Comparison of ENCODE assay signal across 24 mouse cellular contexts in the genomic region with DNA sequence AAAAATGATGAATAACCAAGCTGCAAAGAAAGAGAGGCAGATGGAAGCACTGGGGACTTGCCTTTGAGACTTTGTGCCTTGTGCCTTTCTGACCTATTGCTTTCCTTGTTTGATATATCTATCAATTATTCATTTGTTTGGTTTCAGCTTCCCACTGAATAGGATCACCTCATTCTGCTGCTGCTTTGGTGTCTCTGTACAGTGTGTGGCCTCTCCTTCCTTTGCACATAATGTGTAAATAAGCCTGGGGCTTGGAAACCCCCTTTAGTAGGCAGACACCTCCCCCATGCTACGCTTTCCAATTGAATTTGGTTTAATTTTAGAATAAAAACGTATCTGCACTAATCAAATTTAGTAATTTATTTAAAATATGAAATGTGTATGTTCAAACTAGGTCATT.
"Had no signal": no experiment of that assay in that cellular context is flagged by ENCODE, and none has a peak within 500 bp of the region (broad histone marks: within the 10 kb centered on the region; RNA-seq: fewer than 3 reads in every experiment).

No protein-coding gene starts in this region.

- H3K4me1 ChIP-seq: heart, embryonic 10.5 days; heart, embryonic 12.5 days; hindbrain, embryonic 13.5 days; intestine, embryonic 15.5 days had no signal

- H3K9ac ChIP-seq: heart, embryonic 12.5 days; hindbrain, embryonic 13.5 days; intestine, embryonic 15.5 days; limb, embryonic 12.5 days had no signal

- H3K4me3 ChIP-seq: gastrocnemius, adult 2 months; heart, embryonic 10.5 days; heart, embryonic 12.5 days; hindbrain, embryonic 10.5 days; hindbrain, embryonic 13.5 days; intestine, embryonic 15.5 days; layer of hippocampus, adult 2 months; left cerebral cortex, adult 2 months; limb, embryonic 10.5 days; limb, embryonic 12.5 days had no signal

- H3K27me3 ChIP-seq: heart, embryonic 12.5 days; intestine, embryonic 15.5 days; limb, embryonic 12.5 days had no signal

- H3K4me2 ChIP-seq: heart, embryonic 12.5 days; hindbrain, embryonic 13.5 days; intestine, embryonic 15.5 days; limb, embryonic 12.5 days had no signal

- DNase-seq: gastrocnemius, adult 2 months; gastrocnemius, postnatal 10 days; gastrocnemius, postnatal 25 days; heart, adult 18-20 months; heart, postnatal 10 days; heart, postnatal 4 days; kidney, adult 18-20 months; kidney, adult 8-10 months; kidney, postnatal 10 days; kidney, postnatal 25 days; kidney, postnatal 4 days; liver had no signal

- H3K27ac ChIP-seq: gastrocnemius, adult 2 months; heart, embryonic 10.5 days; hindbrain, embryonic 10.5 days; hindbrain, embryonic 13.5 days; intestine, embryonic 15.5 days; layer of hippocampus, adult 2 months; left cerebral cortex, adult 2 months; limb, embryonic 10.5 days; limb, embryonic 12.5 days had no signal

- H3K9me3 ChIP-seq: heart, embryonic 10.5 days; heart, embryonic 12.5 days; hindbrain, embryonic 10.5 days; hindbrain, embryonic 13.5 days; intestine, embryonic 15.5 days; limb, embryonic 10.5 days; limb, embryonic 12.5 days had no signal

- ATAC-seq: hindbrain, embryonic 16.5 days; inflammation-experienced regulatory T-cells, adult 6 months; intestine, postnatal 0 days had no signal

- H3K36me3 ChIP-seq: heart, embryonic 10.5 days; heart, embryonic 12.5 days; hindbrain, embryonic 10.5 days; hindbrain, embryonic 13.5 days; intestine, embryonic 15.5 days; limb, embryonic 10.5 days; limb, embryonic 12.5 days had no signal
